Mouse (Mus musculus): ENCODE data around the gene Pop5. TPM values are rescaled to one million over a fixed set of nuclear protein-coding genes. Genes with fewer than 3 reads are reported as not detected.

Gene Pop5
- polyA plus RNA-seq, 1 experiment from 2014 or later = 128 TPM

DNA sequence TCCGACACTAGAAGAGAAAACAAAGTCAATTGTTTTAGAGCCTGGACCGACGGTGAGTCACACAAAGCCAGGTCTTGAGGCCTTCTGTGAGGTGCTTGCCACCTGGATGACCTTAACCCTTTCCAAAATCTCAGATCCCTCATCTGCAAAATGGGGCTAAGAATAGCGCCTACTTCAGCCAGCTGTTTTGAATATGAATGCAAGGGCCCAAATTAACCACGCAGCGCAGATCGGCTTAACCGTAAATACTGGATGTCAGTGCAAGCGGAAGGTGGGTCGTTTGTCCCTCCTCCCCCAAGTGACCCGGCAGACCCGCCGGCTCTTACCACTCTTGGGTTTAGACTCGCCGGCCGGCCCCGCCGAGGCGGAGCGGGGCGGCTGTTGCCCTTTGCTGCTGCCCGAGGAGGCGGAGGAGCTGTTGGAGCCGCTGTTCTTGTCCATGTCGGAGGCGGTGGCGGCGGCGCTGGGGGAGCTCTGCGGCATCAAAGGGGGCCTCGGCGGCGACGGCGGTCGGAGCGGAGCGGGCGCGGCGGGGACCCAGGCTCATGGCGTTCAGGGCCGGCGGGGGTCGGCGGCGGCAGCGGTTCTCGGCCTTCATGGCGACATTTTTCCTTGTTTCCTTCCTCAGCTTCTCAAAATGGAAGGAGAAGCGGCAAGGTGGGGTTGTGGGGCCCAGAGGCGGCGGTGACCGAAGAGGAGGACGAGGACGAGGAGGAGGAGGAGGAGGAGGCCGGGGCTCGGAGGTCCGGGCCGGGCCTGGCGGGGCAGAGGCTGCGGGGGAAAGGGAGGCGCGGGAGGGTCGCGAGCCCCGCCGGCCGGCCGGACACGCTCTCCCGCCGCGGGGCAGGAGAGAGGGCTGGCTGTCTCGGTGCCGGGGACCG is 36.5 kb downstream of the Pop5 start:
- Histone ChIP-seq H3K36me3 (no peaks in the 10 kb centered on the region), H3K4me2 (replicated peaks) (peak overlapping the region; percentile 65), H3K27ac (peak overlapping the region; percentile 70), H3K9me3 (no peaks in the 10 kb centered on the region), H3K27me3 (replicated peaks) (no peaks in the 10 kb centered on the region), H3K9ac (peak overlapping the region; percentile 96), H3K4me1 (replicated peaks) (peaks cover 35% of the 10 kb centered on the region), H3K4me3 (replicated peaks) (peak overlapping the region; percentile 94)
- under 1% methylated on average over 73 of the region's 77 CpGs for WGBS
- peak; percentile 73 for ATAC-seq

- H3K27ac ChIP-seq = peak within 1 kb of the TSS; percentile 70
- peak within 1 kb of the TSS; percentile 94 for H3K4me3 ChIP-seq (replicated peaks)
- 13% methylated on average over 26 of the region's 26 CpGs for WGBS
- ATAC-seq = peak; percentile 87
- peak within 1 kb of the TSS; percentile 96 for H3K9ac ChIP-seq
- peak within 1 kb of the TSS; percentile 65 for H3K4me2 ChIP-seq (replicated peaks)
- H3K27me3 ChIP-seq (replicated peaks) = no peaks in the 10 kb centered on the region
- no peaks in the 10 kb centered on the region for H3K36me3 ChIP-seq
- H3K4me1 ChIP-seq (replicated peaks) = peaks cover 31% of the 10 kb centered on the region
- no peaks in the 10 kb centered on the region for H3K9me3 ChIP-seq
Observed at GRCm38 (mm10) chr5:115272812-115273548, 37.3 kb downstream of the Pop5 start, which contains the start of gene Rnf10. TSS of gene Rnf10 (minus strand) at chr5:115272898.

DNA sequence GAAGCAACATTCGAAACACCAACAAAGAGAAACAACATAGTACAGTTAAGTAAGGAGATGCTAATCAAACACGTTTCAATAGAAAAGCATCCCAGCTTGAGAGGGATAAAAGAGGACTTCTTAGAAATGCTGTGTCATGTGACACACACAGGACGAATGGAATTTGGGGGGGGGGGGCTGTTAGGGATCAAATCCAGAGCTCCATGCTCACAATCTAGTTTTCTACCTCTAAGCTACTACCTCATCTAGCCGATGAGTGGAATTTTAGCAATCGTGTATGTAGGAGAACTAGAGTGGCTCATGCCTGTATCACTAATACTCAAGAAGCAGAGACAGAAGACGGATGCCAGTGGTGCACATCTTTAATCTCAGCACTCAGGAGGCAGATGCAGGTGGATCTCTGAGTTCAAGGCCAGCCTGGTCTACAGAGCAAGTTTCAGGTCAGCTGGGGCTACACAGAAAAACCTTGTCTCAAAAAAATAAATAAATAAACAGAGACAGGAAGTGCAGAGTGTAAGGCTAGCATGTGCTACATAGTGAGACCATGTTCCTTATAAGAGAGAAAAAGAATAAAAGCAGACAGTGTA is 38.0 kb downstream of the Pop5 start:
- Histone ChIP-seq H3K9me3 (no peaks in the 10 kb centered on the region), H3K9ac (no peak overlapping the region), H3K36me3 (no peaks in the 10 kb centered on the region), H3K4me1 (replicated peaks) (peaks cover 26% of the 10 kb centered on the region), H3K27ac (peak overlapping the region; percentile 29; the same call in 1 of the 2 replicates), H3K4me2 (replicated peaks) (peak overlapping the region; percentile 53; the same call in 1 of the 2 replicates), H3K4me3 (replicated peaks) (0 out of 2 replicates have a peak overlapping the region, but pooled peaks have one; percentile 94), H3K27me3 (replicated peaks) (no peaks in the 10 kb centered on the region)
- 72% methylated on average over 6 of the region's 6 CpGs for WGBS
- no peak for ATAC-seq

GRCm38 (mm10) chr5:115274353-115274752 is 38.7 kb downstream of the Pop5 start:
- Histone ChIP-seq H3K9ac (no peak overlapping the region), H3K4me1 (replicated peaks) (peaks cover 22% of the 10 kb centered on the region), H3K4me3 (replicated peaks) (no peak overlapping the region), H3K4me2 (replicated peaks) (no peak overlapping the region), H3K9me3 (no peaks in the 10 kb centered on the region), H3K27ac (no peak overlapping the region), H3K27me3 (replicated peaks) (no peaks in the 10 kb centered on the region), H3K36me3 (no peaks in the 10 kb centered on the region)
- 55% methylated on average over 1 of the region's 1 CpGs for WGBS
- ATAC-seq = no peak

DNA sequence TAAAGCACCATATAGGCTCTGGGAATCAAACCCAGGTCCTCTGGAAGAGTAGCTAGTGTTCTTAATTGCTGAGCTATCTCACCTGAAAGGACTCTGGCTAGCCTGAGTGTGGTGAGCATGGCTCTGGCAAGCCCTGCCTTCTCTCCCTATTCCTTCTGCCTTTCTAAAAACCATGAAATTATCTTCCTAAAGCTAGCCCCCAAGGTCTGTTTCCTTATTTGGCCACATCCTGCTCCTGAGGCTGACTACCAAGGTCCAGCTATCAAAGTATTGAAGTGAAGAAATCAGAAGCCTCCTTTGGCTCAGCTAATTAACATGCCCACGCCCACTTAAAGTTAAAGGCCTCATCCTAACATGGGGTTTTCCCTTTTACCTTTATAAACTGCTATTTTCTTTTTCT is 39.1 kb downstream of the Pop5 start:
- Histone ChIP-seq H3K9me3 (no peaks in the 10 kb centered on the region), H3K27me3 (replicated peaks) (no peaks in the 10 kb centered on the region), H3K27ac (no peak overlapping the region), H3K4me1 (replicated peaks) (peaks cover 18% of the 10 kb centered on the region), H3K36me3 (no peaks in the 10 kb centered on the region), H3K4me2 (replicated peaks) (no peak overlapping the region), H3K4me3 (replicated peaks) (no peak overlapping the region), H3K9ac (no peak overlapping the region)
- ATAC-seq = no peak
- 87% methylated on average over 1 of the region's 1 CpGs for WGBS

DNA sequence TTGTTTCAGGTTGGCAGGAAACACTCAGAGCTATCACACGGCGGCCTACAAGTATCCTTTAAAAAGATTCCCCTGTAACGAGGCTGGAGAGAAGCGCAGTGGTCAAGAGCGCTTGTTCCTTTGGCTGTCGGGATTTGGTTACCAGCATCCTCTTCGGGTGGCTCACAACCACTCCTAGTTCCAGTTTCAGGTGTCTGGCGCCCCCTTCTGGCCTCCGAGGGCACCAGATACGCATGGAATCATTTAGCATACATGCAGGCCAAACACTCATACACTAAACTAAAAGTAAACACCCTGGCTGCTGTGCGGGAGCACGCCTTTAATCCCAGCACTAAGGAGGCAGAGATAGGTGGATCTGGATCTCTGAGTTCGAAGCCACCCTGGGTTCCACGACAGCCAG is 40.4 kb downstream of the Pop5 start:
- Histone ChIP-seq H3K36me3 (no peaks in the 10 kb centered on the region), H3K4me3 (replicated peaks) (no peak overlapping the region), H3K27me3 (replicated peaks) (no peaks in the 10 kb centered on the region), H3K9ac (no peak overlapping the region), H3K9me3 (no peaks in the 10 kb centered on the region), H3K27ac (no peak overlapping the region), H3K4me1 (replicated peaks) (peaks cover 12% of the 10 kb centered on the region), H3K4me2 (replicated peaks) (no peak overlapping the region)
- ATAC-seq = no peak
- WGBS = 39% methylated on average over 14 of the region's 14 CpGs

GRCm38 (mm10) chr5:115278053-115278452 is 42.4 kb downstream of the Pop5 start:
- 56% methylated on average over 1 of the region's 1 CpGs for WGBS
- peaks cover 9% of the 10 kb centered on the region; the same call in 1 of the 2 replicates for H3K4me1 ChIP-seq (replicated peaks)
- no peak overlapping the region for H3K4me2 ChIP-seq (replicated peaks)
- no peaks in the 10 kb centered on the region for H3K9me3 ChIP-seq
- no peaks in the 10 kb centered on the region for H3K27me3 ChIP-seq (replicated peaks)
- H3K27ac ChIP-seq = no peak overlapping the region
- no peak for ATAC-seq
- no peak overlapping the region for H3K4me3 ChIP-seq (replicated peaks)
- H3K9ac ChIP-seq = no peak overlapping the region
- no peaks in the 10 kb centered on the region for H3K36me3 ChIP-seq

DNA sequence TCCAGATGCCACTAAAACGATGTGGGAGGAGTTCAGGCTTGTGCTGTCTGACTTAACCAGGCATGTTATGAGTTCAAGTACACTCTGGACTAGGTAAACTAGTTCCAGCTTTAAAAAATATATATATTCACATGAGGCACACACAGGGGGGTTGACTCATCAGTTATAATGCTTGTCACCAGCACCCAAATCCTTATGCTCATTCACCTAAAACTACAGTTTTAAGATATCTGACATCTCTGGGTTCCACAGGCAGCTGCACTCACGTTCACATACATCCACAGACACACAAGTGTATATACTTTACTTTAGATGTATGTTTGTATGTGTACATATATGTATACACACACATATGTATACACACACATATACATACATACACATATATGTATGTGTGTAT is 43.1 kb downstream of the Pop5 start:
- WGBS = 54% methylated on average over 2 of the region's 2 CpGs
- Histone ChIP-seq H3K4me2 (replicated peaks) (no peak overlapping the region), H3K9me3 (no peaks in the 10 kb centered on the region), H3K27me3 (replicated peaks) (no peaks in the 10 kb centered on the region), H3K4me1 (replicated peaks) (peaks cover 6% of the 10 kb centered on the region; the same call in 1 of the 2 replicates), H3K36me3 (no peaks in the 10 kb centered on the region), H3K27ac (no peak overlapping the region), H3K9ac (no peak overlapping the region), H3K4me3 (replicated peaks) (no peak overlapping the region)
- no peak; the same call in 1 of the 2 replicates for ATAC-seq

- Histone ChIP-seq H3K4me1 (replicated peaks) (peaks cover 6% of the 10 kb centered on the region; the same call in 1 of the 2 replicates), H3K4me3 (replicated peaks) (peak within 1 kb of the TSS; percentile 87), H3K4me2 (replicated peaks) (peak within 1 kb of the TSS; percentile 87), H3K36me3 (peaks cover 6% of the 10 kb centered on the region; the same call in 1 of the 2 replicates), H3K9ac (peak within 1 kb of the TSS; percentile 86), H3K9me3 (no peaks in the 10 kb centered on the region), H3K27ac (0 out of 2 replicates have a peak within 1 kb of the TSS, but pooled peaks have one; percentile 23), H3K27me3 (replicated peaks) (no peaks in the 10 kb centered on the region)
- ATAC-seq = peak; percentile 87
- 3% methylated on average over 45 of the region's 45 CpGs for WGBS
Observed at GRCm38 (mm10) chr5:115279226-115280049, 43.8 kb downstream of the Pop5 start, which contains the start of gene Coq5. TSS of gene Coq5 (plus strand) at chr5:115279666.

GRCm38 (mm10) chr5:115280050-115280687 is 44.5 kb downstream of the Pop5 start:
- H3K27me3 ChIP-seq (replicated peaks) = no peaks in the 10 kb centered on the region
- peak overlapping the region; percentile 86 for H3K9ac ChIP-seq
- H3K36me3 ChIP-seq = peaks cover 10% of the 10 kb centered on the region; the same call in 1 of the 2 replicates
- peak overlapping the region; percentile 87 for H3K4me3 ChIP-seq (replicated peaks)
- 0 out of 2 replicates have a peak overlapping the region, but pooled peaks have one; percentile 23 for H3K27ac ChIP-seq
- no peaks in the 10 kb centered on the region for H3K9me3 ChIP-seq
- peaks cover 6% of the 10 kb centered on the region; the same call in 1 of the 2 replicates for H3K4me1 ChIP-seq (replicated peaks)
- H3K4me2 ChIP-seq (replicated peaks) = peak overlapping the region; percentile 87
- WGBS = 5% methylated on average over 17 of the region's 17 CpGs
- peak; percentile 19 for ATAC-seq

- Histone ChIP-seq H3K9me3 (no peaks in the 10 kb centered on the region), H3K27ac (no peak overlapping the region), H3K9ac (no peak overlapping the region), H3K27me3 (replicated peaks) (no peaks in the 10 kb centered on the region), H3K36me3 (peaks cover 15% of the 10 kb centered on the region; the same call in 1 of the 2 replicates), H3K4me2 (replicated peaks) (no peak overlapping the region), H3K4me1 (replicated peaks) (peaks cover 4% of the 10 kb centered on the region; the same call in 1 of the 2 replicates), H3K4me3 (replicated peaks) (no peak overlapping the region)
- 86% methylated on average over 3 of the region's 3 CpGs for WGBS
- ATAC-seq = no peak
Observed at GRCm38 (mm10) chr5:115284735-115285134, 49.1 kb downstream of the Pop5 start.

All from intestine, embryonic 15.5 days (tissue).